Mouse (Mus musculus) CH12.LX (cell line): ENCODE measurements at regions not wholly inside any gene's neighbourhood (a gene's known extent, or its start where the extent isn't known, plus 50 kb on each side); places are given as distances from the start of the nearest gene placed in this dataset.

Source experiments
- DNase-seq: peaks from one replicate; pipeline ENCODE4 v3.0.0-alpha.2; 2013; ENCODE audit errors: extremely low read depth
- H3K27ac ChIP-seq: 2 replicates; pipeline ENCODE4 v1.5.1; 2012; ENCODE audit warnings: low read depth, mild to moderate bottlenecking, control low read depth, moderate library complexity; ENCODE audit not compliant: insufficient read depth
- H3K27me3 ChIP-seq: replicated peaks from 2 replicates; pipeline ENCODE3; 2012; ENCODE audit warnings: inconsistent platforms
- H3K36me3 ChIP-seq, 2 experiments: replicated peaks in 1 of 2; 2 replicates each; pipeline versions ENCODE3 to v1.6.1; 2012; ENCODE audit warnings: inconsistent platforms in 1 of 2, low read length in 1 of 2, mild to moderate bottlenecking in 1 of 2, mixed read lengths in 1 of 2, moderate library complexity in 1 of 2; ENCODE audit not compliant: control insufficient read depth in 1 of 2, insufficient read depth in 1 of 2
- H3K4me1 ChIP-seq, 2 experiments: 2 replicates each; pipeline ENCODE4 v1.6.1; 2012; ENCODE audit warnings: inconsistent platforms in 1 of 2, moderate library complexity in 1 of 2; ENCODE audit not compliant: insufficient read depth in 2 of 2, control insufficient read depth in 1 of 2
- H3K4me2 ChIP-seq: 2 replicates; pipeline ENCODE4 v1.6.1; 2012; ENCODE audit warnings: low read depth, mild to moderate bottlenecking, control low read depth; ENCODE audit not compliant: poor library complexity, insufficient read depth, severe bottlenecking
- H3K4me3 ChIP-seq, 3 experiments: fragments of 150-350 bp in 1 of 3; sonication (generic) in 1 of 3; replicated peaks in 1 of 3; 2 replicates each; pipeline versions ENCODE3 to v1.5.1; 2011 to 2012; ENCODE audit warnings: low read depth in 2 of 3, low read length in 2 of 3, mild to moderate bottlenecking in 2 of 3, moderate library complexity in 2 of 3, control low read depth in 1 of 3, improper control_type of control experiment in 1 of 3, inconsistent platforms in 1 of 3, mixed read lengths in 1 of 3; ENCODE audit not compliant: poor library complexity in 1 of 3
- H3K79me2 ChIP-seq: replicated peaks from 2 replicates; pipeline ENCODE4 v1.6.1; 2012; ENCODE audit warnings: mild to moderate bottlenecking, moderate library complexity; ENCODE audit not compliant: control insufficient read depth, poor library complexity, insufficient read depth, severe bottlenecking; ENCODE audit errors: extremely low read depth
- H3K9ac ChIP-seq: 2 replicates; pipeline ENCODE4 v1.6.1; 2012; ENCODE audit warnings: low read depth, mild to moderate bottlenecking, control low read depth, moderate library complexity; ENCODE audit not compliant: insufficient read depth
- H3K9me3 ChIP-seq: replicated peaks from 2 replicates; pipeline ENCODE3; 2012; ENCODE audit warnings: low read length, inconsistent platforms, mixed read lengths
- CHD1 ChIP-seq: IDR thresholded peaks from 2 replicates; pipeline ENCODE4 v1.6.1; 2012; ENCODE audit warnings: low read depth, low read length, improper control_type of control experiment, inconsistent platforms
- CHD2 ChIP-seq: IDR thresholded peaks from 2 replicates; pipeline ENCODE4 v1.6.1; 2011; ENCODE audit warnings: low read length, improper control_type of control experiment
- CTCF ChIP-seq, 2 experiments: IDR thresholded peaks in 1 of 2; conservative IDR thresholded peaks in 1 of 2; 2 replicates each; pipeline ENCODE4 v1.5.1; 2011 to 2012; ENCODE audit warnings: low read depth in 2 of 2, low read length in 2 of 2, improper control_type of control experiment in 1 of 2, inconsistent platforms in 1 of 2, mild to moderate bottlenecking in 1 of 2, moderate library complexity in 1 of 2
- E2F4 ChIP-seq: IDR thresholded peaks from 2 replicates; pipeline ENCODE4 v1.6.1; 2011; ENCODE audit warnings: low read depth, low read length, improper control_type of control experiment; ENCODE audit not compliant: insufficient replicate concordance
- ELF1 ChIP-seq: IDR thresholded peaks from 2 replicates; pipeline ENCODE4 v1.6.1; 2014; ENCODE audit warnings: low read depth, mild to moderate bottlenecking, inconsistent platforms, low read length, improper control_type of control experiment
- EP300 ChIP-seq: IDR thresholded peaks from 2 replicates; pipeline ENCODE4 v1.6.1; 2011; ENCODE audit warnings: low read length, improper control_type of control experiment
- ETS1 ChIP-seq: conservative IDR thresholded peaks from 2 replicates; pipeline ENCODE4 v1.6.1; 2012; ENCODE audit warnings: low read depth, mild to moderate bottlenecking, inconsistent platforms, low read length, improper control_type of control experiment, moderate library complexity
- GABPA ChIP-seq: IDR thresholded peaks from 2 replicates; pipeline ENCODE4 v1.6.1; 2012; ENCODE audit warnings: low read depth, low read length, improper control_type of control experiment, inconsistent platforms; ENCODE audit not compliant: insufficient replicate concordance
- HCFC1 ChIP-seq: IDR thresholded peaks from 2 replicates; pipeline ENCODE4 v1.6.1; 2012; ENCODE audit warnings: low read depth, mild to moderate bottlenecking, inconsistent platforms, low read length, improper control_type of control experiment
- JUN ChIP-seq: IDR thresholded peaks from 2 replicates; pipeline ENCODE4 v1.6.1; 2011; ENCODE audit warnings: low read depth, mild to moderate bottlenecking, low read length, improper control_type of control experiment, moderate library complexity; ENCODE audit not compliant: insufficient read depth
- JUND ChIP-seq: conservative IDR thresholded peaks from 2 replicates; pipeline ENCODE4 v1.6.1; 2011; ENCODE audit warnings: low read depth, low read length, improper control_type of control experiment
- KAT2A ChIP-seq: IDR thresholded peaks from 2 replicates; pipeline ENCODE4 v1.6.1; 2012; ENCODE audit warnings: low read length, improper control_type of control experiment, inconsistent platforms; ENCODE audit not compliant: insufficient replicate concordance
- MAFK ChIP-seq: IDR thresholded peaks from 2 replicates; pipeline ENCODE4 v1.6.1; 2011; ENCODE audit warnings: low read length, improper control_type of control experiment; ENCODE audit not compliant: insufficient replicate concordance
- MAX ChIP-seq: IDR thresholded peaks from 2 replicates; pipeline ENCODE4 v1.6.1; 2011; ENCODE audit warnings: low read length, improper control_type of control experiment
- MAZ ChIP-seq: IDR thresholded peaks from 2 replicates; pipeline ENCODE4 v1.6.1; 2012; ENCODE audit warnings: low read depth, mild to moderate bottlenecking, inconsistent platforms, low read length, improper control_type of control experiment, moderate library complexity
- MEF2A ChIP-seq: IDR thresholded peaks from 2 replicates; pipeline ENCODE4 v1.6.1; 2014; ENCODE audit warnings: low read depth, mild to moderate bottlenecking, inconsistent platforms, low read length, improper control_type of control experiment, borderline replicate concordance
- MXI1 ChIP-seq: IDR thresholded peaks from 2 replicates; pipeline ENCODE4 v1.6.1; 2011; ENCODE audit warnings: mild to moderate bottlenecking, low read depth, low read length, improper control_type of control experiment
- NELFE ChIP-seq: IDR thresholded peaks from 2 replicates; pipeline ENCODE4 v1.6.1; 2011; ENCODE audit warnings: low read depth, low read length, improper control_type of control experiment
- PAX5 ChIP-seq: IDR thresholded peaks from 2 replicates; pipeline ENCODE4 v1.6.1; 2012; ENCODE audit warnings: low read length, inconsistent platforms, mixed read lengths
- POLR2A ChIP-seq: IDR thresholded peaks from 2 replicates; pipeline ENCODE4 v1.6.1; 2011; ENCODE audit warnings: low read depth, mild to moderate bottlenecking, improper control_type of control experiment, low read length
- POLR2AphosphoS2 ChIP-seq: IDR thresholded peaks from 2 replicates; pipeline ENCODE4 v1.6.1; 2011; ENCODE audit warnings: low read depth, low read length, improper control_type of control experiment
- RCOR1 ChIP-seq: conservative IDR thresholded peaks from 2 replicates; pipeline ENCODE4 v1.6.1; 2012; ENCODE audit warnings: low read depth, mild to moderate bottlenecking, inconsistent platforms, low read length, improper control_type of control experiment
- SIN3A ChIP-seq: IDR thresholded peaks from 2 replicates; pipeline ENCODE4 v1.6.1; 2012; ENCODE audit warnings: low read length, improper control_type of control experiment, inconsistent platforms
- TBP ChIP-seq: conservative IDR thresholded peaks from 2 replicates; pipeline ENCODE4 v1.6.1; 2011; ENCODE audit warnings: low read depth, low read length, improper control_type of control experiment
- UBTF ChIP-seq: IDR thresholded peaks from 2 replicates; pipeline ENCODE4 v1.6.1; 2012; ENCODE audit warnings: low read depth, mild to moderate bottlenecking, inconsistent platforms, low read length, improper control_type of control experiment, moderate library complexity
- USF1 ChIP-seq: IDR thresholded peaks from 2 replicates; pipeline ENCODE4 v1.6.1; 2014; ENCODE audit warnings: low read depth, mild to moderate bottlenecking, inconsistent platforms, low read length, improper control_type of control experiment
- USF2 ChIP-seq: conservative IDR thresholded peaks from 2 replicates; pipeline ENCODE4 v1.6.1; 2011; ENCODE audit warnings: low read depth, low read length, improper control_type of control experiment
- ZC3H11A ChIP-seq: IDR thresholded peaks from 2 replicates; pipeline ENCODE4 v1.6.1; 2012; ENCODE audit warnings: low read depth, mild to moderate bottlenecking, inconsistent platforms, low read length, improper control_type of control experiment
- ZKSCAN1 ChIP-seq: IDR thresholded peaks from 2 replicates; pipeline ENCODE4 v1.6.1; 2012; ENCODE audit warnings: low read depth, inconsistent platforms, low read length, improper control_type of control experiment, borderline replicate concordance
- dilution Hi-C: fragments of 300-500 bp; cut with MboI; formaldehyde crosslinking; loops from 2 replicates; pipeline ENCODE4 v1.14.3; 2020; ENCODE audit warnings: low sequenced_read_pairs; ENCODE audit not compliant: extremely low pct_unique_long_range_greater_than_20kb, extremely low pct_ligation_motif_present
- in situ Hi-C: fragments of 300-500 bp; cut with MboI; formaldehyde crosslinking; loops from 3 replicates; pipeline ENCODE4 v1.14.3; 2019; ENCODE audit warnings: low sequenced_read_pairs, low pct_ligation_motif_present, low pct_unique_long_range_greater_than_20kb, mixed read lengths

- H3K27me3 ChIP-seq = no peaks in the 10 kb centered on the region
- TF ChIP-seq MXI1 (no peak), HCFC1 (no peak), PAX5 (no peak), E2F4 (no peak), SIN3A (no peak), JUN (no peak), TBP (no peak), POLR2AphosphoS2 (no peak), CHD1 (no peak), ELF1 (no peak), MAZ (no peak), KAT2A (no peak), USF2 (no peak), CHD2 (no peak), MEF2A (no peak), MAX (no peak), NELFE (no peak), GABPA (no peak), CTCF (conservative IDR thresholded peaks at IDR 0.05 in 1 of 2, IDR thresholded peaks at IDR 0.05 in 1 of 2; ENCODE audit: low read depth in 2 of 2, low read length in 2 of 2) (no peak), RCOR1 (no peak)
- no peak overlapping the region for H3K9ac ChIP-seq
- H3K79me2 ChIP-seq = no peaks in the 10 kb centered on the region
- no peaks in the 10 kb centered on the region for H3K36me3 ChIP-seq
- H3K4me1 ChIP-seq = no peaks in the 10 kb centered on the region
- no peak for DNase-seq
- no peaks in the 10 kb centered on the region for H3K9me3 ChIP-seq
- in situ Hi-C loops = no loop called here
- no peak overlapping the region for H3K27ac ChIP-seq
- H3K4me3 ChIP-seq = no peak overlapping the region
- H3K4me2 ChIP-seq = no peak overlapping the region
- dilution Hi-C loops = no loop called here
Measured at GRCm38 (mm10) chr11:24631651-24632050, 553.8 kb downstream of the Bcl11a start.

GRCm38 (mm10) chr11:24636716-24637115 lies 558.9 kb downstream of the Bcl11a start:
- TF ChIP-seq GABPA = no peak
- no peak for TF ChIP-seq KAT2A
- TF ChIP-seq POLR2A = no peak
- TF ChIP-seq ZC3H11A = no peak
- no peak for TF ChIP-seq MAFK
- TF ChIP-seq MAZ = no peak
- no peak for TF ChIP-seq UBTF
- TF ChIP-seq ZKSCAN1 = no peak
- no peak for TF ChIP-seq CTCF (conservative IDR thresholded peaks at IDR 0.05 in 1 of 2, IDR thresholded peaks at IDR 0.05 in 1 of 2; ENCODE audit: low read depth in 2 of 2, low read length in 2 of 2)
- no peak for TF ChIP-seq POLR2AphosphoS2
- no peak for TF ChIP-seq SIN3A
- TF ChIP-seq E2F4 = no peak
- TF ChIP-seq JUND = no peak
- no peak for TF ChIP-seq ETS1
- TF ChIP-seq USF1 = no peak
- TF ChIP-seq PAX5 = no peak
- TF ChIP-seq NELFE = no peak
- no peak for TF ChIP-seq EP300
- TF ChIP-seq JUN = no peak
- Histone ChIP-seq H3K36me3 (no peaks in the 10 kb centered on the region), H3K79me2 (no peaks in the 10 kb centered on the region), H3K27ac (no peak overlapping the region), H3K4me2 (no peak overlapping the region), H3K27me3 (no peaks in the 10 kb centered on the region), H3K4me3 (no peak overlapping the region), H3K9ac (no peak overlapping the region), H3K9me3 (no peaks in the 10 kb centered on the region), H3K4me1 (no peaks in the 10 kb centered on the region)
- in situ Hi-C loops = no loop called here
- dilution Hi-C loops = no loop called here
- no peak for DNase-seq
